Mouse (Mus musculus): ENCODE data around the gene S1pr5. TPM values are rescaled to one million over a fixed set of nuclear protein-coding genes. Genes with fewer than 3 reads are reported as not detected.
"Not testable (repeated sequence)": the region's sequence is repeated elsewhere in the genome, so short reads cannot be mapped to it uniquely, and the experiment has no call there.

Gene S1pr5
- polyA plus RNA-seq, 1 experiment from 2014 or later, result 0.73 TPM

- WGBS, result 18% methylated on average over 17 of the region's 17 CpGs
- Histone ChIP-seq H3K27me3 (ENCODE audit: control insufficient read depth, insufficient read depth, low read length) (no peaks in the 10 kb centered on the region), H3K4me3 (ENCODE audit: low read depth, low read length) (peak overlapping the region; percentile 81), H3K4me1 (replicated peaks; ENCODE audit: control insufficient read depth, insufficient read depth, low read length) (peaks cover 8% of the 10 kb centered on the region), H3K9me3 (ENCODE audit: control insufficient read depth, low read length) (no peaks in the 10 kb centered on the region), H3K36me3 (ENCODE audit: control insufficient read depth, insufficient read depth, low read length) (no peaks in the 10 kb centered on the region), H3K27ac (ENCODE audit: low read depth, low read length) (peak overlapping the region; percentile 65), H3K4me2 (replicated peaks; ENCODE audit: low read depth, low read length) (peak overlapping the region; percentile 47), H3K9ac (ENCODE audit: low read depth, low read length) (peak overlapping the region; percentile 48)
- DNase-seq (ENCODE audit: low spot score) (no peak), ATAC-seq (ENCODE audit: low FRiP score) (peak; percentile 39)
These were observed 16.2 kb upstream of the S1pr5 start for GRCm38 (mm10) chr9:21264272-21264999.

DNA sequence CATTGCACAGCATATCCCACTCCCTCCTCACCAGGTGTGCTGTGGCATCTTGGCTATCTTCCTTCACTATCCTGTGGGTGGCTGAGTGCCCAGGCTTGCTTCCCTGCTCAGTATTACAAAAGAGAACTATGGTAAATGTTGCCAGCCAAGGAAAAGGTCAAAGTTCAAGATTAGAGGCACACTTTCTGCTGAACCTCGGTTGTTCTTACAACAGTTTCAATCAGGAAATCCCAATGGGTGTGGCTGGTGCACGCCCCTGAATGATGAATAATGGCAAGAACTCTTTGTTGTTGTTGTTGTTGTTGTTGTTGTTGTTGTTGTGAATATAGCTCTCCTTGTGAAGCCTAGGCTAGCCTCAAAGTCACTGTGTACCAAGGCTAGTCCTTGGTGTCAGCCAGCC lies 13.6 kb upstream of the S1pr5 start:
- Histone ChIP-seq H3K9me3 (ENCODE audit: control insufficient read depth, low read length) (no peaks in the 10 kb centered on the region), H3K36me3 (ENCODE audit: control insufficient read depth, insufficient read depth, low read length) (no peaks in the 10 kb centered on the region), H3K27ac (ENCODE audit: low read depth, low read length) (no peak overlapping the region), H3K27me3 (ENCODE audit: control insufficient read depth, insufficient read depth, low read length) (no peaks in the 10 kb centered on the region), H3K4me2 (replicated peaks; ENCODE audit: low read depth, low read length) (no peak overlapping the region), H3K4me3 (ENCODE audit: low read depth, low read length) (no peak overlapping the region), H3K4me1 (replicated peaks; ENCODE audit: control insufficient read depth, insufficient read depth, low read length) (peaks cover 8% of the 10 kb centered on the region), H3K9ac (ENCODE audit: low read depth, low read length) (no peak overlapping the region)
- 60% methylated on average over 2 of the region's 2 CpGs for WGBS
- no peak for ATAC-seq (ENCODE audit: low FRiP score)
- no peak for DNase-seq (ENCODE audit: low spot score)

- H3K27ac ChIP-seq (ENCODE audit: low read depth, low read length), result no peak overlapping the region
- no peak overlapping the region for H3K4me2 ChIP-seq (replicated peaks; ENCODE audit: low read depth, low read length)
- H3K9ac ChIP-seq (ENCODE audit: low read depth, low read length), result no peak overlapping the region
- H3K4me1 ChIP-seq (replicated peaks; ENCODE audit: control insufficient read depth, insufficient read depth, low read length), result peaks cover 2% of the 10 kb centered on the region; the same call in 1 of the 2 replicates
- no peaks in the 10 kb centered on the region for H3K36me3 ChIP-seq (ENCODE audit: control insufficient read depth, insufficient read depth, low read length)
- DNase-seq (ENCODE audit: low spot score) (no peak), ATAC-seq (ENCODE audit: low FRiP score) (no peak)
- H3K27me3 ChIP-seq (ENCODE audit: control insufficient read depth, insufficient read depth, low read length), result no peaks in the 10 kb centered on the region
- no peak overlapping the region for H3K4me3 ChIP-seq (ENCODE audit: low read depth, low read length)
- WGBS, result 73% methylated on average over 6 of the region's 6 CpGs
- no peaks in the 10 kb centered on the region for H3K9me3 ChIP-seq (ENCODE audit: control insufficient read depth, low read length)
These were observed 12.3 kb upstream of the S1pr5 start for GRCm38 (mm10) chr9:21260491-21261040.

DNA sequence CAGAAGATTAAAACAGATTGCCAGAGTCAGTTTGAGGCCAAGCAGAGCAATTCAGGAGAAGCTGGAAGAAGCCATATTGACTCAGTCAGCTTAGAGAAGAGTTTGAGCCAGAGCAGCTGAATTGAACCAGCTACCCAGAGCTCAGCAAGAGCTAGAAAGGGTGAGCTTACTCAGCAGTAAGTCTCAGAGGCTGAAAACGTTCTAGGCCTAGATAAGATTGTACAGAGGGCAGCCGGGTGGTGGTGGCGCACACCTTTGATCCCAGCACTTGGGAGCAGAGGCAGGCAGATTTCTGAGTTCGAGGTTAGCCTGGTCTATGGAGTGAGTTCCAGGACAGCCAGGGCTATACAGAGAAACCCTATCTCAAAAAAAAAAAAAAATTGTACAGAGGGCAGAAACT lies 8.1 kb upstream of the S1pr5 start:
- H3K4me3 ChIP-seq (ENCODE audit: low read depth, low read length); H3K4me2 ChIP-seq (replicated peaks; ENCODE audit: low read depth, low read length); H3K27me3 ChIP-seq (ENCODE audit: control insufficient read depth, insufficient read depth, low read length); H3K9ac ChIP-seq (ENCODE audit: low read depth, low read length); DNase-seq (ENCODE audit: low spot score); H3K9me3 ChIP-seq (ENCODE audit: control insufficient read depth, low read length); H3K4me1 ChIP-seq (replicated peaks; ENCODE audit: control insufficient read depth, insufficient read depth, low read length); H3K27ac ChIP-seq (ENCODE audit: low read depth, low read length); H3K36me3 ChIP-seq (ENCODE audit: control insufficient read depth, insufficient read depth, low read length); ATAC-seq (ENCODE audit: low FRiP score): not testable (repeated sequence)
- WGBS, result 78% methylated on average over 4 of the region's 4 CpGs

- no peak overlapping the region for H3K4me2 ChIP-seq (replicated peaks; ENCODE audit: low read depth, low read length)
- DNase-seq (ENCODE audit: low spot score), result no peak
- ATAC-seq (ENCODE audit: low FRiP score), result no peak
- H3K4me3 ChIP-seq (ENCODE audit: low read depth, low read length), result no peak overlapping the region
- H3K9me3 ChIP-seq (ENCODE audit: control insufficient read depth, low read length), result no peaks in the 10 kb centered on the region
- H3K27me3 ChIP-seq (ENCODE audit: control insufficient read depth, insufficient read depth, low read length), result peaks cover 12% of the 10 kb centered on the region
- no peaks in the 10 kb centered on the region for H3K4me1 ChIP-seq (replicated peaks; ENCODE audit: control insufficient read depth, insufficient read depth, low read length)
- H3K27ac ChIP-seq (ENCODE audit: low read depth, low read length), result no peak overlapping the region
- no peaks in the 10 kb centered on the region for H3K36me3 ChIP-seq (ENCODE audit: control insufficient read depth, insufficient read depth, low read length)
- no peak overlapping the region for H3K9ac ChIP-seq (ENCODE audit: low read depth, low read length)
These were observed 6.4 kb upstream of the S1pr5 start for GRCm38 (mm10) chr9:21254690-21255089.

DNA sequence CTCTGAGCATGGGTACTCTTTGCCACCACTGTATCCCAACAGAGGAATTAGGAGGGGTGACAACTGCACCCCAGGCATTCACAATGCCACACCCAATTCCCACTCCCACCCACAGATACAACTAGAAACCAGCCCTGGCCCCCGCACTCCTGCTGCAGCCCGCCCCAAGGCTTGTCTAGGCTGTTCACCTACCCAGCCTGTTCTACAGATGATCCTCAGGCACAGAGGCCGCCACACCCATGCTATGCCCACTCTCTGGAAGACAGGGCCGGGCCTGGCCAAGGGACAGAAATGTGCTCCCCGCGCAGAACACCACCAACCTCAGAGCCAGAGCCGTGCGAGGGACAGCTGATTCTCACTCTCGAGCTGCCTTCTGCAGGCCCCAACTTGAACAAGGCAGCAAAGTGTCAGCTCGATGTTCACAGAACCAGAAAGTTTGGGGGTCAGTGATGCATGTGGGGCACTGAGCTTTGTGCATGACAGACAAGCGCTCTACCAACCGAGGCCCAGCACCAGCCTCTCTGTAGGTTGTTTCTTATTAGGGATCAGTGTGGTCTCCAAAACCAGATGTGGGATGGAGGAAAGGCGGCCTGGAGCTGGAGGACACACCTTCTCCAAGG lies 3.0 kb upstream of the S1pr5 start:
- no peak for ATAC-seq (ENCODE audit: low FRiP score)
- Histone ChIP-seq H3K9ac (ENCODE audit: low read depth, low read length) (no peak overlapping the region), H3K27me3 (ENCODE audit: control insufficient read depth, insufficient read depth, low read length) (peaks cover 43% of the 10 kb centered on the region)

GRCm38 (mm10) chr9:21250509-21250908 lies 2.3 kb upstream of the S1pr5 start:
- Histone ChIP-seq H3K9ac (ENCODE audit: low read depth, low read length) (no peak overlapping the region), H3K4me2 (replicated peaks; ENCODE audit: low read depth, low read length) (no peak overlapping the region), H3K36me3 (ENCODE audit: control insufficient read depth, insufficient read depth, low read length) (no peaks in the 10 kb centered on the region), H3K27me3 (ENCODE audit: control insufficient read depth, insufficient read depth, low read length) (peaks cover 50% of the 10 kb centered on the region), H3K4me1 (replicated peaks; ENCODE audit: control insufficient read depth, insufficient read depth, low read length) (0 out of 2 replicates have a peak, but pooled peaks cover 3% of the 10 kb centered on the region), H3K9me3 (ENCODE audit: control insufficient read depth, low read length) (no peaks in the 10 kb centered on the region), H3K4me3 (ENCODE audit: low read depth, low read length) (no peak overlapping the region), H3K27ac (ENCODE audit: low read depth, low read length) (no peak overlapping the region)
- 69% methylated on average over 2 of the region's 2 CpGs for WGBS
- DNase-seq (ENCODE audit: low spot score) (no peak), ATAC-seq (ENCODE audit: low FRiP score) (no peak)

More for the DNA sequence above, 3.0 kb upstream of the S1pr5 start:
- Histone ChIP-seq H3K36me3 (ENCODE audit: control insufficient read depth, insufficient read depth, low read length) (no peaks in the 10 kb centered on the region), H3K9me3 (ENCODE audit: control insufficient read depth, low read length) (no peaks in the 10 kb centered on the region), H3K27ac (ENCODE audit: low read depth, low read length) (no peak overlapping the region), H3K4me3 (ENCODE audit: low read depth, low read length) (no peak overlapping the region), H3K4me1 (replicated peaks; ENCODE audit: control insufficient read depth, insufficient read depth, low read length) (0 out of 2 replicates have a peak, but pooled peaks cover 3% of the 10 kb centered on the region), H3K4me2 (replicated peaks; ENCODE audit: low read depth, low read length) (no peak overlapping the region)
- DNase-seq (ENCODE audit: low spot score), result no peak
- 67% methylated on average over 13 of the region's 13 CpGs for WGBS

DNA sequence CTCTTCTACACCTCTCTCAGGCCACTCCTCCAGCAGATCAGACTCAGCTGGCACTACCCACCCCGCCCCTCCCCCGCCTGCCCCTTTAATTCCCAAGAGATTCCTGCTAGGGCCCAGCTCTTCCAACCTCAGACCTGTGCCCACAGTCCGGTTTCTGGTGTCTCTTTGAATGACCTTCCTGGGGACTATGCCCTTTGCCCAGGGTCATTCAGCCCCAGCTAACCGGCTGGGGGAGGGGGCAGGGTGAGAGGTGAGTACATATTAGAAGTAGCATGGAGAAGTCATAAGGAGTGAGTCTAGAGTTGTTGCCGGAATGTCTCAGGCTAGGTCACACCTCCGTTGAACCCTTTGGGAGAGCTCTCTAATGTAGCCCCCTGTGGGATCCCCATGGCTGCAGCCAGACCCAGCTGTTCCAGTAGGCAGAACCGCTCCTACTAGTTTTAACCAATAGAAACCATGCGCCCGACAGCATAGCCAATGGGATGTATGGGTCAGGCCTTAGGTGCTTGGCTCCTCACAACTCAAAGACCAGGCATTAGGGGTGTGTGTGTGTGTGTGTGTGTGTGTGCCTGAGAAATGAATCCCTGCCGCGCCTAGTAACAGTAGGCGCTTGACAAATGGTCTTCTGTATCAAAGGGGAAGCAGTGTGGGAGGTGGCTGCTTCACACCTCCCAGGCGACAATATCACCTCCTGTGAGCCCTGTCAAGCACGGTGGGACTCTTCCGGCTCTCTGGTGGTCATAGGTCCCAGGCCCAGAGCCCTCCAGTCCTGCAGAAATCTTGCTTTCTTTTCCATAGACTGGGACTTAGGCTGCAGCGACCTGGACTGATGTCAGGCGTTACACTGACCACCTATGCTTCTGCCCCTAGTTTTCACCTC lies 1.6 kb upstream of the S1pr5 start:
- Histone ChIP-seq H3K36me3 (ENCODE audit: control insufficient read depth, insufficient read depth, low read length) (no peaks in the 10 kb centered on the region), H3K27me3 (ENCODE audit: control insufficient read depth, insufficient read depth, low read length) (peaks cover 56% of the 10 kb centered on the region), H3K4me2 (replicated peaks; ENCODE audit: low read depth, low read length) (no peak overlapping the region), H3K4me1 (replicated peaks; ENCODE audit: control insufficient read depth, insufficient read depth, low read length) (peaks cover 3% of the 10 kb centered on the region; the same call in 1 of the 2 replicates), H3K9me3 (ENCODE audit: control insufficient read depth, low read length) (no peaks in the 10 kb centered on the region), H3K9ac (ENCODE audit: low read depth, low read length) (no peak overlapping the region), H3K4me3 (ENCODE audit: low read depth, low read length) (no peak overlapping the region), H3K27ac (ENCODE audit: low read depth, low read length) (no peak overlapping the region)
- no peak for ATAC-seq (ENCODE audit: low FRiP score)
- whole genome bisulfite sequencing, result 32% methylated on average over 17 of the region's 17 CpGs
- no peak for DNase-seq (ENCODE audit: low spot score)
